Mouse (Mus musculus) thymus, adult 2 months (tissue): ENCODE measurements around the gene Lrrc45.

Experiments used
- CTCF ChIP-seq: fragments of 200-500 bp; IDR thresholded peaks from 2 replicates; pipeline ENCODE4 v1.5.1; 2012; ENCODE audit warnings: mild to moderate bottlenecking, control low read depth, low read length, moderate library complexity, borderline replicate concordance; ENCODE audit not compliant: control insufficient read depth, poor library complexity, insufficient read depth; ENCODE audit errors: extremely low read depth
- POLR2A ChIP-seq: fragments of 200-500 bp; IDR thresholded peaks from 2 replicates; pipeline ENCODE4 v1.6.1; 2012; ENCODE audit warnings: mild to moderate bottlenecking, low read length, control low read depth, moderate library complexity; ENCODE audit not compliant: control insufficient read depth, poor library complexity, insufficient read depth; ENCODE audit errors: extremely low read depth

GRCm38 (mm10) chr11:120682683-120683082, 31.0 kb upstream of the Lrrc45 start:
- TF ChIP-seq CTCF (no peak), POLR2A (no peak)
